In genomic region chr5:144946032-144946431, GRCm38 (mm10) we compare ENCODE assay signal across 10 mouse cellular contexts. TPM values are rescaled to one million over a fixed set of nuclear protein-coding genes. Genes with fewer than 3 reads are reported as not detected.
DNase-seq lines count a peak whose midpoint lies in the region; ATAC-seq lines count a peak whose summit lies in the region.
"Had no signal": no experiment of that assay in that cellular context is flagged by ENCODE, and none has a peak within 500 bp of the region (broad histone marks: within the 10 kb centered on the region; RNA-seq: fewer than 3 reads in every experiment).

No protein-coding gene starts in this region.

- H3K27ac ChIP-seq in embryonic facial prominence, embryonic 14.5 days (replicated peaks; ENCODE audit: low read depth, low read length) = no peak overlapping the region
- H3K27ac ChIP-seq in embryonic facial prominence, embryonic 10.5 days (replicated peaks) = no peak overlapping the region
- H3K27ac ChIP-seq in midbrain, embryonic 13.5 days = no peak overlapping the region
- H3K27ac ChIP-seq in midbrain, embryonic 10.5 days (replicated peaks) = no peak overlapping the region
- H3K27ac ChIP-seq in liver, embryonic 11.5 days (ENCODE audit: low read depth, low read length) = no peak overlapping the region
- H3K27ac ChIP-seq in kidney, embryonic 14.5 days (ENCODE audit: low read depth, low read length) = no peak overlapping the region
- H3K27ac ChIP-seq: limb, embryonic 13.5 days; neural tube, embryonic 13.5 days had no signal

- peak; percentile 34; the same call in 1 of the 2 replicates for ATAC-seq in embryonic facial prominence, embryonic 14.5 days (ENCODE audit: low read depth)
- 0 out of 2 replicates have a peak, but pooled peaks have one; percentile 29 for ATAC-seq in midbrain, embryonic 13.5 days
- ATAC-seq in liver, embryonic 11.5 days (replicated peaks; ENCODE audit: low FRiP score) = no peak
- no peak for ATAC-seq in kidney, embryonic 14.5 days (ENCODE audit: low FRiP score, low TSS enrichment)

- H3K4me1 ChIP-seq in embryonic facial prominence, embryonic 14.5 days (ENCODE audit: control insufficient read depth, insufficient read depth, low read length) = peaks cover 21% of the 10 kb centered on the region
- peaks cover 31% of the 10 kb centered on the region for H3K4me1 ChIP-seq in embryonic facial prominence, embryonic 10.5 days
- peaks cover 35% of the 10 kb centered on the region for H3K4me1 ChIP-seq in midbrain, embryonic 13.5 days (replicated peaks)
- H3K4me1 ChIP-seq in midbrain, embryonic 10.5 days = peaks cover 13% of the 10 kb centered on the region
- H3K4me1 ChIP-seq in liver, embryonic 11.5 days (replicated peaks; ENCODE audit: control insufficient read depth, insufficient read depth, low read length) = 0 out of 2 replicates have a peak, but pooled peaks cover 3% of the 10 kb centered on the region
- peaks cover 19% of the 10 kb centered on the region for H3K4me1 ChIP-seq in kidney, embryonic 14.5 days (ENCODE audit: control insufficient read depth, insufficient read depth, low read length)

- no peak overlapping the region for H3K4me3 ChIP-seq in embryonic facial prominence, embryonic 14.5 days (ENCODE audit: low read depth, low read length)
- no peak overlapping the region for H3K4me3 ChIP-seq in embryonic facial prominence, embryonic 10.5 days
- H3K4me3 ChIP-seq in midbrain, embryonic 13.5 days (replicated peaks) = no peak overlapping the region
- no peak overlapping the region for H3K4me3 ChIP-seq in midbrain, embryonic 10.5 days
- H3K4me3 ChIP-seq in liver, embryonic 11.5 days (ENCODE audit: low read depth, low read length) = no peak overlapping the region
- H3K4me3 ChIP-seq in kidney, embryonic 14.5 days (ENCODE audit: low read length) = no peak overlapping the region
- H3K4me3 ChIP-seq: limb, embryonic 13.5 days; neural tube, embryonic 13.5 days had no signal

- H3K9me3 ChIP-seq in embryonic facial prominence, embryonic 14.5 days (ENCODE audit: control insufficient read depth, low read length) = no peaks in the 10 kb centered on the region
- H3K9me3 ChIP-seq in embryonic facial prominence, embryonic 10.5 days = no peaks in the 10 kb centered on the region
- no peaks in the 10 kb centered on the region for H3K9me3 ChIP-seq in midbrain, embryonic 13.5 days
- no peaks in the 10 kb centered on the region for H3K9me3 ChIP-seq in midbrain, embryonic 10.5 days (replicated peaks)
- no peaks in the 10 kb centered on the region for H3K9me3 ChIP-seq in liver, embryonic 11.5 days (ENCODE audit: control insufficient read depth, low read length)
- no peaks in the 10 kb centered on the region for H3K9me3 ChIP-seq in kidney, embryonic 14.5 days (ENCODE audit: control insufficient read depth, low read length)
- H3K9me3 ChIP-seq: limb, embryonic 13.5 days; neural tube, embryonic 13.5 days had no signal

- DNase-seq in embryonic facial prominence, embryonic 14.5 days (ENCODE audit: low spot score) = peak; percentile 66
- no peak for DNase-seq in embryonic facial prominence, embryonic 10.5 days (ENCODE audit: low spot score)
- no peak for DNase-seq in midbrain, embryonic 10.5 days (ENCODE audit: low spot score)
- DNase-seq in cerebellum, postnatal 36 days = peak; percentile 50 to 53
- DNase-seq in lung, postnatal 36 days = peak; percentile 83
- no peak for DNase-seq in liver, embryonic 11.5 days (ENCODE audit: low spot score)

- no peaks in the 10 kb centered on the region for H3K36me3 ChIP-seq in embryonic facial prominence, embryonic 14.5 days (ENCODE audit: control insufficient read depth, insufficient read depth, low read length)
- H3K36me3 ChIP-seq in embryonic facial prominence, embryonic 10.5 days (replicated peaks) = no peaks in the 10 kb centered on the region
- H3K36me3 ChIP-seq in midbrain, embryonic 13.5 days = no peaks in the 10 kb centered on the region
- H3K36me3 ChIP-seq in midbrain, embryonic 10.5 days = no peaks in the 10 kb centered on the region
- no peaks in the 10 kb centered on the region for H3K36me3 ChIP-seq in liver, embryonic 11.5 days (ENCODE audit: control insufficient read depth, insufficient read depth, low read length)
- no peaks in the 10 kb centered on the region for H3K36me3 ChIP-seq in kidney, embryonic 14.5 days (ENCODE audit: control insufficient read depth, insufficient read depth, low read length)
- H3K36me3 ChIP-seq: limb, embryonic 13.5 days; neural tube, embryonic 13.5 days had no signal

- H3K9ac ChIP-seq in embryonic facial prominence, embryonic 14.5 days (ENCODE audit: low read depth, low read length) = no peak overlapping the region
- H3K9ac ChIP-seq in midbrain, embryonic 13.5 days (replicated peaks) = no peak overlapping the region
- no peak overlapping the region for H3K9ac ChIP-seq in liver, embryonic 11.5 days (ENCODE audit: low read depth, low read length)
- H3K9ac ChIP-seq in kidney, embryonic 14.5 days (ENCODE audit: low read depth, low read length) = no peak overlapping the region
- H3K9ac ChIP-seq: limb, embryonic 13.5 days; neural tube, embryonic 13.5 days had no signal

- H3K4me2 ChIP-seq in embryonic facial prominence, embryonic 14.5 days (ENCODE audit: low read depth, low read length) = no peak overlapping the region
- H3K4me2 ChIP-seq in midbrain, embryonic 13.5 days (replicated peaks) = no peak overlapping the region
- H3K4me2 ChIP-seq in liver, embryonic 11.5 days = no peak overlapping the region
- no peak overlapping the region for H3K4me2 ChIP-seq in kidney, embryonic 14.5 days (replicated peaks; ENCODE audit: low read depth, low read length)
- H3K4me2 ChIP-seq: limb, embryonic 13.5 days; neural tube, embryonic 13.5 days had no signal

- WGBS in embryonic facial prominence, embryonic 14.5 days = 59% methylated on average over 4 of the region's 4 CpGs
- 87% methylated on average over 4 of the region's 4 CpGs for WGBS in embryonic facial prominence, embryonic 10.5 days
- 62% methylated on average over 4 of the region's 4 CpGs for whole genome bisulfite sequencing in midbrain, embryonic 13.5 days
- WGBS in midbrain, embryonic 10.5 days = 80% methylated on average over 4 of the region's 4 CpGs
- WGBS in liver, embryonic 11.5 days = 81% methylated on average over 4 of the region's 4 CpGs
- 94% methylated on average over 4 of the region's 4 CpGs for WGBS in kidney, embryonic 14.5 days

- H3K27me3 ChIP-seq in embryonic facial prominence, embryonic 14.5 days (replicated peaks; ENCODE audit: control insufficient read depth, insufficient read depth, low read length) = no peaks in the 10 kb centered on the region
- no peaks in the 10 kb centered on the region for H3K27me3 ChIP-seq in embryonic facial prominence, embryonic 10.5 days (replicated peaks; ENCODE audit: low read depth, poor library complexity, severe bottlenecking)
- no peaks in the 10 kb centered on the region for H3K27me3 ChIP-seq in midbrain, embryonic 13.5 days
- no peaks in the 10 kb centered on the region for H3K27me3 ChIP-seq in midbrain, embryonic 10.5 days (ENCODE audit: low read depth, poor library complexity, severe bottlenecking)
- H3K27me3 ChIP-seq in liver, embryonic 11.5 days (replicated peaks; ENCODE audit: control insufficient read depth, insufficient read depth, low read length) = no peaks in the 10 kb centered on the region
- no peaks in the 10 kb centered on the region for H3K27me3 ChIP-seq in kidney, embryonic 14.5 days (ENCODE audit: control insufficient read depth, insufficient read depth, low read length)
- H3K27me3 ChIP-seq: limb, embryonic 13.5 days; neural tube, embryonic 13.5 days had no signal

RNA-seq across cellular contexts. Expression of gene Smurf1, which starts 19.6 kb away (rescaled TPM):
- polyA plus RNA-seq in embryonic facial prominence, embryonic 14.5 days (2014; fragmentation: Nextera tagmentation; extraction: Ambion mirVana) = 19.9 and 21.1 TPM in 2 replicates
- polyA plus RNA-seq in embryonic facial prominence, embryonic 10.5 days (2016; fragmentation: Nextera tagmentation; extraction: Ambion mirVana) = 14.5 and 17.0 TPM in 2 replicates
- polyA plus RNA-seq in midbrain, embryonic 13.5 days (2015; fragmentation: Nextera tagmentation; extraction: Ambion mirVana) = 26.9 and 32.2 TPM in 2 replicates
- 13.2 and 16.2 TPM in 2 replicates for polyA plus RNA-seq in midbrain, embryonic 10.5 days (2016; fragmentation: Nextera tagmentation; extraction: Ambion mirVana)
- polyA plus RNA-seq in liver, embryonic 11.5 days (2014; fragmentation: Nextera tagmentation; extraction: Ambion mirVana) = 8.6 and 9.2 TPM in 2 replicates
- polyA plus RNA-seq in kidney, embryonic 14.5 days (2014; fragmentation: Nextera tagmentation; extraction: Ambion mirVana) = 13.5 and 20.2 TPM in 2 replicates

Comparison
In these comparisons a context has a peak if more than half of its experiments do, and no peak if none do; other contexts are left out.
1. DNase-seq: peak in embryonic facial prominence, embryonic 14.5 days (single experiment), cerebellum, postnatal 36 days (2 of 2) and lung, postnatal 36 days (single experiment); none in embryonic facial prominence, embryonic 10.5 days (single experiment), midbrain, embryonic 10.5 days (single experiment) and liver, embryonic 11.5 days (single experiment).
2. ATAC-seq: peak in embryonic facial prominence, embryonic 14.5 days (single experiment) and midbrain, embryonic 13.5 days (single experiment); none in liver, embryonic 11.5 days (single experiment) and kidney, embryonic 14.5 days (single experiment).